Comparison of ENCODE assay signal across 8 mouse cellular contexts in the genomic region with DNA sequence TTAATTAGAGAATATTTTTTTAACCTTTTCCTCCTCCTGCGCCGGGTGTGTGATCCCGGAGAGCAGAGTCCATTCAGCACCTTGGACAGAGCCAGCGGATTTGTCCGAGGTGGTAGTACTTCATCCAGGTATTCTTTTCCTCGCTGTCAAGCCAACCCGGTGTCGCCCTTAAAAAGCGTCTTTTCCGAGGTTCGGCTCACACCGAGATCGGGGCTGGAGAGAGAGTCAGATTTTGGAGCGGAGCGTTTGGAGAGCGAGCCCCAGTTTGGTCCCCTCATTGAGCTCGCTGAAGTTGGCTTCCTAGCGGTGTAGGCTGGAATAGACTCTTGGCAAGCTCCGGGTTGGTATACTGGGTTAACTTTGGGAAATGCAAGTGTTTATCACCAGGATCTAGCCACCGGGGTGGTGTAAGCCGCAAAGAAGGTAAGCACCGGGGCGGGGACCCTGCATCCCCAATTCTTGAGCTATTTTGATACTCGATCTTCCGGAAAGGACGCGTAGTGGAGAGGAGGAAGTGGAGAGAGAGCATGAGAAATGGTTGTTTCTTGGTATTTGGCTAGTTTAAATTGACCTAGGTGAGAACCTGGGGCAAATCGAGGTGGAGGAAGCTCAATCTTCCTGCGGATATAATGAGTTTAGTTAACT. TPM values are rescaled to one million over a fixed set of nuclear protein-coding genes. Genes with fewer than 3 reads are reported as not detected.
DNase-seq lines count a peak whose midpoint lies in the region; TF ChIP-seq lines count a peak whose summit lies in the region.
"Had no signal": no experiment of that assay in that cellular context is flagged by ENCODE, and none has a peak within 500 bp of the region (broad histone marks: within the 10 kb centered on the region; RNA-seq: fewer than 3 reads in every experiment).

No protein-coding gene starts in this region.

- in situ Hi-C loops in ES-E14 (cut with MboI; ENCODE audit: low sequenced_read_pairs in 2 of 2, unreplicated experiment in 2 of 2), result loop anchor here in 1 of 2 experiments (25.0 kb wide), 1 partner anchor 964 kb away; no protein-coding TSS in a partner anchor

- H3K27ac ChIP-seq in ES-E14 (ENCODE audit: insufficient read depth, low read depth, low read length, poor library complexity, severe bottlenecking), result no peak overlapping the region
- no peak overlapping the region for H3K27ac ChIP-seq in midbrain, embryonic 10.5 days (replicated peaks)

- peak; percentile 68 for DNase-seq in ES-E14 (ENCODE audit: low read depth, low spot score)
- peak; percentile 44 to 51 for DNase-seq in adrenal gland, adult 18-20 months (ENCODE audit: low spot score in 2 of 2)
- peak; percentile 87 for DNase-seq in embryo, embryonic 11 days
- peak; percentile 37 to 41 for DNase-seq in heart, postnatal 36 days
- DNase-seq in kidney, postnatal 36 days, result peak; percentile 69 to 91
- DNase-seq in midbrain, embryonic 10.5 days (ENCODE audit: low spot score), result peak; percentile 71
- peak; percentile 81 for DNase-seq in testis, postnatal 10 days (ENCODE audit: low spot score)

- no peaks in the 10 kb centered on the region for H3K9me3 ChIP-seq in ES-E14 (ENCODE audit: control insufficient read depth, insufficient read depth, low read depth, low read length)
- H3K9me3 ChIP-seq in midbrain, embryonic 10.5 days (replicated peaks), result no peaks in the 10 kb centered on the region

- under 1% methylated on average over 29 of the region's 29 CpGs for WGBS in midbrain, embryonic 10.5 days

- no peaks in the 10 kb centered on the region for H3K36me3 ChIP-seq in ES-E14 (ENCODE audit: control insufficient read depth, insufficient read depth, low read length, poor library complexity, severe bottlenecking)
- no peaks in the 10 kb centered on the region for H3K36me3 ChIP-seq in midbrain, embryonic 10.5 days

- peaks cover 61% of the 10 kb centered on the region for H3K27me3 ChIP-seq in midbrain, embryonic 10.5 days (ENCODE audit: low read depth, poor library complexity, severe bottlenecking)

- H3K4me1 ChIP-seq in ES-E14 (ENCODE audit: control insufficient read depth in 2 of 2, insufficient read depth in 2 of 2, low read length in 2 of 2, poor library complexity in 1 of 2), result 0 out of 4 replicates have a peak, but pooled peaks cover 0 to 2% of the 10 kb centered on the region in 2 experiments
- peaks cover 38% of the 10 kb centered on the region for H3K4me1 ChIP-seq in midbrain, embryonic 10.5 days

- H3K4me3 ChIP-seq in ES-E14 (ENCODE audit: insufficient read depth in 1 of 2, low read depth in 1 of 2, low read length in 2 of 2, poor library complexity in 1 of 2, severe bottlenecking in 1 of 2), result peak overlapping the region; percentile 47 to 65; a peak in 3 of 4 replicates
- H3K4me3 ChIP-seq in midbrain, embryonic 10.5 days, result peak overlapping the region; percentile 75
- H3K4me3 ChIP-seq: erythroblast, embryonic 14.5 days had no signal

- intact Hi-C loops in heart, postnatal 36 days (cut with DNase I), result no loop called here

- H3K9ac ChIP-seq in ES-E14 (ENCODE audit: insufficient read depth, low read depth, low read length, poor library complexity, severe bottlenecking), result no peak overlapping the region

TF ChIP-seq in ES-E14, 5 proteins besides CTCF, POLR2A, EP300 and RAD21:
- TF ChIP-seq ZC3H11A (IDR thresholded peaks at IDR 0.05; ENCODE audit: borderline replicate concordance, low read depth, low read length), result no peak
- TF ChIP-seq CHD2 (IDR thresholded peaks at IDR 0.05; ENCODE audit: low read depth, low read length), result no peak
- TF ChIP-seq MAFK (IDR thresholded peaks at IDR 0.05; ENCODE audit: insufficient read depth, low read depth, low read length), result no peak
- no peak for TF ChIP-seq ZNF384 (IDR thresholded peaks at IDR 0.05; ENCODE audit: low read depth, low read length)
- no peak for TF ChIP-seq HCFC1 (IDR thresholded peaks at IDR 0.05; ENCODE audit: borderline replicate concordance, insufficient read depth, low read length)

RNA-seq across cellular contexts. Expression of a gene that starts 1.6 kb away (rescaled TPM):
- 3.6 and 5.4 TPM in 2 replicates for total RNA-seq in ES-E14 (2012; rRNA removed)
- under 1 TPM; 0.13 to 0.16 TPM for total RNA-seq in adrenal gland, adult 18-20 months (2021)
- 1 to 10 TPM; 5.3 to 7.9 TPM for total RNA-seq in heart, postnatal 36 days (2021)
- polyA plus RNA-seq in midbrain, embryonic 10.5 days (2016; fragmentation: Nextera tagmentation; extraction: Ambion mirVana), result 1.5 and 1.6 TPM in 2 replicates
- polyA plus RNA-seq: erythroblast, embryonic 14.5 days had no signal
